Mouse (Mus musculus) ES-E14 (cell line): Measurements from ENCODE around the gene Nod1. TPM values are rescaled to one million over a fixed set of nuclear protein-coding genes. Genes with fewer than 3 reads are reported as not detected.

Experiments
- DNase-seq: peaks from one replicate; pipeline ENCODE4 v3.0.0-alpha.2; 2013; ENCODE audit warnings: low read depth, low spot score
- H3K27ac ChIP-seq: 2 replicates; pipeline ENCODE4 v1.5.1; 2012; ENCODE audit warnings: low read depth, mild to moderate bottlenecking, low read length, moderate library complexity, mixed read lengths; ENCODE audit not compliant: poor library complexity, insufficient read depth, severe bottlenecking
- H3K36me3 ChIP-seq: 2 replicates; pipeline ENCODE4 v1.6.1; 2012; ENCODE audit warnings: mild to moderate bottlenecking, low read length, moderate library complexity, mixed read lengths; ENCODE audit not compliant: control insufficient read depth, poor library complexity, insufficient read depth, severe bottlenecking
- H3K4me1 ChIP-seq, 2 experiments: fragments of 150-350 bp in 1 of 2; sonication (generic) in 1 of 2; 2 replicates each; pipeline ENCODE4 v1.6.1; 2012; ENCODE audit warnings: low read length in 2 of 2, mild to moderate bottlenecking in 1 of 2, mixed read lengths in 1 of 2; ENCODE audit not compliant: control insufficient read depth in 2 of 2, insufficient read depth in 2 of 2, poor library complexity in 1 of 2
- H3K4me3 ChIP-seq, 2 experiments: fragments of 150-350 bp in 1 of 2; sonication (generic) in 1 of 2; 2 replicates each; pipeline ENCODE4 v1.5.1; 2012; ENCODE audit warnings: low read length in 2 of 2, low read depth in 1 of 2, mild to moderate bottlenecking in 1 of 2, mixed read lengths in 1 of 2; ENCODE audit not compliant: insufficient read depth in 1 of 2, poor library complexity in 1 of 2, severe bottlenecking in 1 of 2
- H3K9ac ChIP-seq: 2 replicates; pipeline ENCODE4 v1.6.1; 2012; ENCODE audit warnings: low read depth, mild to moderate bottlenecking, low read length, mixed read lengths; ENCODE audit not compliant: poor library complexity, insufficient read depth, severe bottlenecking
- H3K9me3 ChIP-seq: fragments of 150-350 bp; sonication (generic); 2 replicates; pipeline ENCODE4 v1.6.1; 2012; ENCODE audit warnings: low read depth, mild to moderate bottlenecking, low read length; ENCODE audit not compliant: control insufficient read depth, insufficient read depth
- CHD2 ChIP-seq: IDR thresholded peaks from 2 replicates; pipeline ENCODE4 v1.6.1; 2014; ENCODE audit warnings: mild to moderate bottlenecking, low read depth, low read length, inconsistent platforms
- HCFC1 ChIP-seq: IDR thresholded peaks from 2 replicates; pipeline ENCODE4 v1.6.1; 2012; ENCODE audit warnings: low read length, inconsistent platforms, borderline replicate concordance; ENCODE audit not compliant: insufficient read depth
- MAFK ChIP-seq: IDR thresholded peaks from 2 replicates; pipeline ENCODE4 v1.6.1; 2014; ENCODE audit warnings: mild to moderate bottlenecking, low read depth, low read length, inconsistent platforms; ENCODE audit not compliant: insufficient read depth
- ZC3H11A ChIP-seq: IDR thresholded peaks from 2 replicates; pipeline ENCODE4 v1.6.1; 2012; ENCODE audit warnings: low read depth, mild to moderate bottlenecking, inconsistent platforms, low read length, borderline replicate concordance
- ZNF384 ChIP-seq: IDR thresholded peaks from 2 replicates; pipeline ENCODE4 v1.6.1; 2012; ENCODE audit warnings: low read depth, low read length, inconsistent platforms
- in situ Hi-C, 2 experiments: fragments of 600-800 bp; cut with MboI; formaldehyde crosslinking; loops; one replicate each; pipeline ENCODE4 v1.15.1; 2025; ENCODE audit warnings: low sequenced_read_pairs in 2 of 2, inconsistent platforms in 1 of 2; ENCODE audit not compliant: unreplicated experiment in 2 of 2
- total RNA-seq: library from RNA; depleted of rRNA; stranded (reverse); fragments of 300-350 nt; gene quantifications from 2 replicates; pipeline ENCODE4 v1.2.3, GENCODE M21; 2012

Gene Nod1
- total RNA-seq, 1 experiment = 1.3 TPM

DNA sequence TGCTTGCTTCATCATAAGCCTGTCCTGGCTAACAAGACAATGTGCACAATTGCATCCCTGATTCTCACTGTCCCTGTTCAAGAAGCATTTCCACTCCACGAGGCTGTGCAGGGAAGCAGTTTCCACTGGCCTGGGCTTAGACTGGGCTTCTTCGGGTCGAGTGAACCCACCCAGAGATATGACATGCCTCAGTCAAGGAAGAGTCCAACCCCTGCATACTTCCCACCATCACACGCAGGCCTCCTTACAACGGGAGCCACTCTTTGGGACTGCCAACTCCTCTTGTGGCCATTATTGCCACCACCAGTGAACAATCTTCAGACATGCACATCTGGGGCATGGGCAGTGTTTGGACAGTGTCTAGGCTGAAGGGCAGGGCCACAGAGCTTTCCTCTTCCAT is 53.9 kb downstream of the Nod1 start:
- DNase-seq = no peak
- in situ Hi-C loops = no loop called here
- Histone ChIP-seq H3K9me3 (no peaks in the 10 kb centered on the region), H3K9ac (no peak overlapping the region), H3K36me3 (no peaks in the 10 kb centered on the region), H3K4me3 (no peak overlapping the region), H3K27ac (no peak overlapping the region), H3K4me1 (no peaks in the 10 kb centered on the region; a peak in 1 of 4 replicates)
- no peak for TF ChIP-seq HCFC1
- TF ChIP-seq CHD2 = no peak
- TF ChIP-seq ZNF384 = no peak
- TF ChIP-seq MAFK = no peak
- no peak for TF ChIP-seq ZC3H11A

GRCm38 (mm10) chr6:54917523-54917922 is 54.9 kb downstream of the Nod1 start:
- no peak for TF ChIP-seq ZC3H11A
- Histone ChIP-seq H3K27ac (no peak overlapping the region), H3K9me3 (no peaks in the 10 kb centered on the region), H3K9ac (no peak overlapping the region), H3K4me1 (no peaks in the 10 kb centered on the region; a peak in 1 of 4 replicates), H3K4me3 (no peak overlapping the region), H3K36me3 (no peaks in the 10 kb centered on the region)
- in situ Hi-C loops = no loop called here
- peak; percentile 38 for DNase-seq

DNA sequence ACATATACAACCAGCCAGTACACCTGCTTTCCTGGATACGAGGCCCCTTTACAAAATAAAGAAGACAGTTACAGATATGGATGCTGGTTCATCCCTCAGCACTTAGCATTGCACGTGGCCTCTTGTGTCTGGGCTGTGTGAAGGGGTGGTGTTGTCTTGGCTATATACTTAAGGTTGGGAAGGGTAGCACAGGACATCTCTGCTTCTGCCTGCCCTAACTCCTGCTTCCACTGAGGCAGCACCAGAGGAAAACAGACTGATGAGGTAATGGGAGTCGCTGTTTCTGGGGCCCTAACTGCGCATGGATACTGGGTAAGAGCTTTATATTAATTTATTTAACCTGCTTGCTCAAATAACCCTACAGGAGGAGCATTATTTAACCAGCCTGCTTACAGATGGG is 55.5 kb downstream of the Nod1 start:
- no peaks in the 10 kb centered on the region for H3K9me3 ChIP-seq
- in situ Hi-C loops = no loop called here
- DNase-seq = no peak

DNA sequence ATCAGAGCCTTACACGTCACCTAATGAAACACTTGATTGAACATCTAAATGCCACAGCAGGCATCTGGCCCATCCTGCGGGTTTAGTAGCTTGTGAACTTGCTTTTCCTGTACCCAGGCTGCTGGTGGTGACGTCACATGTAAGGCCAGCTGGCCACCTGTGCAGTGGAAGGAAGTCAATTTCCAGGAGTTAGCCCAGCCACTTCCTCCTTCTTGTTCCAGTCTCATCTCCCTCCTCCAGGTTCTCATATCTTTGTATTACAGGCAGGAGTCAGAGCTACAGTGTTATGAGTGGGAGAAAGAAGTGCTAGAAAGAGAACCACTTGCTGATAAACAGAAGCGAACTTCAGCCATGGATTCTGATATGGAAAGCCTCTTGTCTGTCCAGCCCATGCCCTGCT is 56.2 kb downstream of the Nod1 start:
- no peak for TF ChIP-seq CHD2
- Histone ChIP-seq H3K4me3 (no peak overlapping the region), H3K4me1 (no peaks in the 10 kb centered on the region; a peak in 1 of 4 replicates), H3K9me3 (no peaks in the 10 kb centered on the region), H3K27ac (no peak overlapping the region), H3K36me3 (no peaks in the 10 kb centered on the region), H3K9ac (no peak overlapping the region)
- in situ Hi-C loops = no loop called here
- DNase-seq = no peak

More for the DNA sequence above, 55.5 kb downstream of the Nod1 start:
- no peak overlapping the region for H3K27ac ChIP-seq
- no peak for TF ChIP-seq MAFK
- no peak for TF ChIP-seq ZC3H11A
- no peak for TF ChIP-seq CHD2
- no peak for TF ChIP-seq HCFC1
- TF ChIP-seq ZNF384 = no peak
- H3K4me3 ChIP-seq = no peak overlapping the region
- H3K36me3 ChIP-seq = no peaks in the 10 kb centered on the region
- H3K9ac ChIP-seq = no peak overlapping the region
- no peaks in the 10 kb centered on the region; a peak in 1 of 4 replicates for H3K4me1 ChIP-seq

DNA sequence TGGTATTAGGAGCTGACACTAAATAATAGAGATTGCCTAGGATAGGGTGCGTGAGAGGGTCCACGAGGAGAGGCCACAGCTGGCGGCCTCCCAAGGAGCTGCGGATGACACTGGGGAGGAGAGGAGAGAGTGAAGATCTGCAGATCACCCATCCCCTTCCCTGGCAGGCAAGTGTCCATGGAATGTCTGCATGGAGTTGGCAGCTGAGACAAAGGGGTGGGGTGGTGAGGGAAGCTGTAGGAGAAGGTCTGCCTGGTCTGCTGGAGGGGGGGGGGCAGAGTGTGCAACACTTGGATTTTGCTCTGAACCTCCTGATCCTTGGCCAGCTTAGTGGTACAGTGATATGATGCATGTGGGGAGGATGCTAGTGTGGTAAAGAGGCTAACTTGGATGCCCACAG is 57.4 kb downstream of the Nod1 start:
- DNase-seq = no peak
- H3K27ac ChIP-seq = no peak overlapping the region
- no peak overlapping the region for H3K9ac ChIP-seq
- H3K4me3 ChIP-seq = no peak overlapping the region
- no peaks in the 10 kb centered on the region for H3K36me3 ChIP-seq
- H3K9me3 ChIP-seq = no peaks in the 10 kb centered on the region
- in situ Hi-C loops = no loop called here
- no peak for TF ChIP-seq ZC3H11A
- no peak for TF ChIP-seq ZNF384
- no peak for TF ChIP-seq MAFK
- no peak for TF ChIP-seq HCFC1
- no peak for TF ChIP-seq CHD2
- no peaks in the 10 kb centered on the region; a peak in 1 of 4 replicates for H3K4me1 ChIP-seq
